Mouse (Mus musculus) urinary bladder, postnatal 36 days (tissue): ENCODE data around the gene Myo1e.
"Not testable (repeated sequence)": the region's sequence is repeated elsewhere in the genome, so short reads cannot be mapped to it uniquely, and the experiment has no call there.

Experiments used
- DNase-seq, 2 experiments: peaks; one replicate each; pipeline ENCODE4 v3.0.0; 2022; ENCODE audit warnings: low spot score in 2 of 2, mixed read lengths in 1 of 2

Gene Myo1e

DNA sequence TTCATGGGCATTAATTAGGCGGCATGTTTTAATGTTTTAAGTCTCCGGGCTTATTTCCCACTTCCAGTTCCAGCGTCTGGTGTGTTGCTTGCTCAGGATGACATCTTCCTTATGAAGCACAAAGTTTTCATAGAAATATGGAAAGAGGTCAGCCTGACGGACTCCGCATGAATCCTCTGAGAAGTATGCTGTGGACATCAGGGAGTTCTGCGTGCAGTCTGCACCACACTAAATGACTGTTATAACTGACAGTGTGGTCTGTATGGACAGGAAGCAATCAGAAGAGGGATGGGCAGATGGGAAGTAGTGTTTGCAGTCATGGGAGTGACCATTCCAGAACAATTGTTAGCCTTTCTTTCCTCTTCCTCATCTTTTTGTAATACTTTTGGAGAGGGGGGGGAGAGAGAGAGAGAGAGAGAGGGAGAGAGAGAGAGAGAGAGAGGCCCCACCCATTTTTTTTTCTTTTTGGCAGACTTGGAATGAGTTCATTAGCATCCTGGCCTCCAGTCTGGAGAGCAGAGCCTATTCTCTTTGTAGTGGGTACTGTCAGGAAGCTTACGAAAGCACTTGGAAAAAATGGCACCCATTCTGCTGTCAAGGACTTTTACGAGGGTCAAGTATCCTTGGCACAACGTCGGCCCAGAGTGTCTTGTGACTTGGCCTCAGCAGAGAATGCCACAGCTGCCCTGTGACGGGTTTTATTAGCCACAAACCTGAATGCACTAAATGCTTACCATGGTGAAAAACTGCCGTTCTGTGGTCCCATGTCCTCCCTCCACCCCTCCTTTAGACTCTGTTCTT, 42.9 kb downstream of the Myo1e start:
- DNase-seq: no peak

- DNase-seq: no peak
Measured at GRCm38 (mm10) chr9:70251441-70251985, 44.4 kb downstream of the Myo1e start.

- DNase-seq: no peak
Measured at GRCm38 (mm10) chr9:70253016-70253415, 45.9 kb downstream of the Myo1e start.

DNA sequence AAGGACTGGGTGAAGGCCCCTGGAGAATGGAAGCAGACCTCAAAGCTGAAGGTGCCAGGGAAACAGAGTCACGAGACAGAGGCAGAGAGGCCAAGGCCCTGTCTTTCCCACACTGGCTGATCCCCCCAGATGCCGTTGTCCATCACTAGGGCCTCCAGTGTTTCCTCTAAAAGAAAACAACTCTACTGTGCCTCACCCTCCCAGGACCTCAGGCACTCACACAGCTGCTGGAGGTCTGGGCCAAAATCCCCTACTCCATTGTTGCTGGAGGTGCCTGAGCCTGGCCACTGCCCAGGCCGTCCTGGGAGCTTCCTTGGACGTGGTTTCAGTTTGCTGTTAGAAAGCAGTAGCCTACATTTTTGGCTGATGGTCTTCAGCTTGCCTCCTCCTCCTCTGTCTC, 47.9 kb downstream of the Myo1e start:
- DNase-seq: no peak

DNA sequence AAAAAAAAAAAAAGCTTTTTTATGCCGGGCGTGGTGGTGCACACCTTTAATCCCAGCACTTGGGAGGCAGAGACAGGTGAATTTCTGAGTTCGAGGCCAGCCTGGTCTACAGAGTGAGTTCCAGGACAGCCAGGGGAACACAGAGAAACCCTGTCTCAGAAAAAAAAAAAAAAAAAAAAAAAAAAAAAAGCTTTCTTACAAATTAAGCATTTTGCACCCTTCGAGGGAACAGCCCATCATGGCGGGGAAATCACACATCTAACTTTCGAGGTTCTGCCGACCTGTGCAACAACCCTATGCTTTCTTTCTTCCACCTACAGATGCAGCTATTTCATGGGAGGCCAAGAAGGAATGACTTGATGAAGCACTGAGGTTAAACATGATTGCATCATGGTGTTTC, 48.9 kb downstream of the Myo1e start:
- not testable (repeated sequence) for DNase-seq

DNA sequence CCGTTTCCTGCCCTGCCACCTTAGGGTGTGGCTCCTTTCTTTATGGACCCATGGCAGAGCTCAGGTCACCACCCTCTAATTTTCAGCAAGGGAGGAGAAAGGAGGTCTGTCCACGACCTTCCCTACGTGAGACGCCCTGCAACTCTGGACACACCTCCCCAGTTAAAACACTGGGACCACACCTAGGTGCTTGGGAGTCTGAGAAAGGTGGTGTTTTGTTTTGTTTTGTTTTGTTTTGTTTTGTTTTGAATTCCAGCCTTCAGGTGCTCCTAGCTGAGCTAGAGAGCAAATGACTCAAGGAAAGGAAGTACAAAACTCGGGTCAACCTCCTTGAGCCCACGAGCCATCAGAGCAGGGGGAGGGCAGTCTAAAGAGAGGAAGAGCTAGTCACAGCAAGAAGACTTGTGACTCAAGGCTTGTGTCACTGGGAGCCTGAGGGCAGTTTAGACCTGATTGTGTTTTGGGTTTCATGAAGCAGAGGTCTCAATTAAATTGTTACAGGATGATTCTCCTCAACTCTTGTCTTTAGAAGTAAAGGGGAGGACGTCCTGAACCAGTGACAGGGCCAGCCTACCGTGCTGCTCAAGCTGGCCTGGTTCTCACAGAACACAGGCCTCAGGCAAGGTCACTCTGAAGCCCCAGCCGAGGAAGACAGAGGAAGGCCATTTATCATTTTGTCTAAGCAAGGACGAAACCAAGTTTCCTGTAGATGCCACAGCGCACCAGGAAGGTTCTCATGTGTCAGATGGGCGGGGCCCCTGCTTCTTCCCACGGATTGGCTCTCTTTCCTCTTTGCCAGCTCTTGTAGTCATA, 50.3 kb downstream of the Myo1e start:
- no peak for DNase-seq

DNA sequence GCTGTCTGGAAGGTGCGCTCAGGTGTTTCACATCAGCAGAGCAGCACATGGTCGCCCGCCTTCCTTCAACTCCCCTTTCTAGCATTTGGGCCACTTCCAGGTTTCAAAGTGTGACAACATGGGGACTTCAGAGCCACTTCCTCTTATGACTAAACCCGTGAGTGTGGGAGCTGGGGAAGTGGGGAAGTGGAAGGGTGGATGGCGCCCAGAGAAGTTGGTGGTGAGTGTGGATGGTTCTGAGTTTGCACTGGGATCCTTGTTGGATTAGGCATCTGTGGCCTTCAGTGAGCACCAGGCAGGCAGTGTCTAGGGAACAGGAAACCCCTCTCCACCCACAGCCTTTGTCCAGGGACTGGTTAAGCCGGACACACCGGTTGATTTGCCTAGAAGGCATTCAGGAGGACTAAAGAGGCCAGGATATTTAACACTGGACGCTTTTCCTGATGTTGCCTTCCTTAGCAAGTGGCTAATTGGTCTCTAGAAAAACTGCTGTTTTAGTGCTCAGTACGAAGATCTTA, 53.2 kb downstream of the Myo1e start:
- DNase-seq: peak; percentile 57 to 74

DNA sequence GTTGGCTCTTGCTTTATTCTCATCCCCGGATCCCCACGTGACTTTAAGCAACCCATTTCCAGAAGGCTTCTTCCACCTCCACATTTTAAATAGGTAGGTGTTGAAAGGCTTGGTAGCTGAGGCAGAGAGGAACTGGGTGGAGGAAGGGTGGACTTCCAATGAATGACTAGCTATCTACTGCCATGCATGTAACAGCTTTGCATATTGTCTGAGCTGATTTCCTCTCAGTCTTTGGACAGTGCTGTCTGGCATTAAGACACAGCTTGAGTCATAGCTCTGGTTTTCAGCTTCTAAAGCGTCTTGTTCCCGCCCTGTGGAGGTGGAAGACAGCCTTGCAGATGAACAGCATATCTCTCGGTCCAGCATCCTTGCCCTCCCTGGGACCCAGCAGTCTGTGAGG, 54.5 kb downstream of the Myo1e start:
- DNase-seq: no peak

DNA sequence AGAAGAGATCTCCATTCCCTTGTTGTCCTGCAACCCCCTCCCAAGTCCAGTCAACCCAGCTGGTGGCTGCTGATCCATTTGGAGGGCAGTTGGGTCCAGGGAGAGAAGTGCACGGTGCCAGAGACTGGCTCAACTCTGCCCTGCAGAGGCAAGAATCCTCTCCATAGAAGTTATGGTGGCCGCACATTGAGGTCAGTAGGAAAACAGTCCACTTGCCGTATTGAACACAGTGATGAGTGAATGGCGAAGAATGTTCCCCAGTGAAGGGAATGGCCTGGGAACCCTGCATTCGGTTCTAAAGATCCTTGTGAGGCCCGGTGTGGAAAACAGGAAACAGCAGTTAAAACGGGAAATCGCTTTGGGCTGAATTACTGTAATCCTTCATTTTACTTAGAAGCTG, 56.0 kb downstream of the Myo1e start:
- DNase-seq: no peak

DNA sequence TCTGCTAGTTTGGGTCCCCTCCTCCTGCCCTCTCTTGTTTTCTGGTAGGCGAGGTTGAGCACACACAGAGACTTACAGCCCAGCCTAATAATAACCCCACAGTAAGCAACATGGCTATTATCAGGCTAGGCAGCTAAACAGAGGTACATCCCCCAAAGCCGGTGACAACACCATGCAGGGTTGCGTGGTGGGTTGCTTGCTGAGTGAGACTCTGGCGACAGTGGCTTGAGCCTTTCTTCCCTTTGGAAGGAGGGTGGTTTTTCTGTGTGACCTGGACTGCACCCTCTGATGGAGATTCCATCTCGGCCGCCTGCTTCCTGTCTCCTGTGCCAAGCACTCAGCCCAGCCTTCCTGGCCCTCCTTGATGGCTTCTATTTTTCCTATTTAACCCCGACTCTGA, 56.6 kb downstream of the Myo1e start:
- no peak for DNase-seq

DNA sequence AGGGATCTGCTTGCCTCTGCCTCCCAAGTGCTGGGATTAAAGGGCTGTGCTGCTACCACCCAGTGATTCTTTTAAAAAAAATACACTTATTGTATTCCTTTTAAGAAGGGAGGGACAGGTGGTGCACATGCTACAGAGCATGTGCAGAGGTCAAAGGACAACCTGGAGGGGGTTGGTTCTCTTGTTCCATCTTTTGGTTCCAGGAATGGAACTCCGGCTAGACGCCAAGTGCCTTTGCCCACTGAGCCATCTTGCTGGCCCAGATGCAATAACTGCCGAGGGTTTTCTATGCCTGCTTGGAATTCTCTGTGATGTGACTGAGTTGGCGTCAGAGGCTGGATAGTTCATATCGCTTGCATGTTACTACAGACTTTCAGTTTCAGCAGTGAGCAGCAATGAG, 58.4 kb downstream of the Myo1e start:
- no peak for DNase-seq

- no peak for DNase-seq
Measured at GRCm38 (mm10) chr9:70266186-70266585, 59.0 kb downstream of the Myo1e start.

DNA sequence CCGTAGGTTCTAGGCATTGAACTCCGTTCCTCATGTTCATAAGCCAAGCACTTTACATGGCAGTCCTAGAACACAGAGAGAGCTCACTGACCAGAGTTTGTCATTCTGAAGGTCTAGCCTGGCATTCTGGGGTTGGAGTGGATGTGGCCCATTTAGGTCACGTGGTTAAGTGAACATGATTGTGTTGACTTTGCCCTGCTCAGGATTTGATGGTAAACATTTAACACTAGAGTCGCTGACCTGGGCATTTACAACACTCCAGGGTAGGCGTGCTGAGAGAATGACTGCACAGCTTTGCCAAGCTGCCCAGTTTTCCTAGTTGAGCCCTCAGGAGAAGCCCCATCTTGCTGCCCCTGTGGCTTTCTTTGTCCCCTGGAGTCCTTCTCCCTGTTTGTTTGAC, 60.0 kb downstream of the Myo1e start:
- DNase-seq: no peak

DNA sequence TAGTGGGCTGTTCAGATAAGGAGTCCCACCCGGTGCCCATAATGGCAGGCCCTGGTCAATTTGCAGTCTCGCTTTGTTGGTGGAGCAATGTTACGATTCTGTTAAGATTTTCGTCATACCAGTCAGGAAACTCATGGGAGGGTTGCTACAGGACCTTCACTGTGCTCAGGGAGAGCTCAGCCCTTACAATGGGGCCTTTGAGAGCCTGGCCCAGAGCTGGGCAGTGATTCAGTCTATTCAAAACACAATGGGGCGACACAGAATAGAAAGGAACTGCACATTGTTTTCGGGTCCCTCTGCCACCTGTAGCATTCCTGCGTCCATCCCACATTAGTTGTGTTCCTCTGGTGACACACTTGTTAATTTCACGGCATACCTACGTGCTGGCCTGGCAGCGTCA, 62.2 kb downstream of the Myo1e start:
- no peak for DNase-seq

DNA sequence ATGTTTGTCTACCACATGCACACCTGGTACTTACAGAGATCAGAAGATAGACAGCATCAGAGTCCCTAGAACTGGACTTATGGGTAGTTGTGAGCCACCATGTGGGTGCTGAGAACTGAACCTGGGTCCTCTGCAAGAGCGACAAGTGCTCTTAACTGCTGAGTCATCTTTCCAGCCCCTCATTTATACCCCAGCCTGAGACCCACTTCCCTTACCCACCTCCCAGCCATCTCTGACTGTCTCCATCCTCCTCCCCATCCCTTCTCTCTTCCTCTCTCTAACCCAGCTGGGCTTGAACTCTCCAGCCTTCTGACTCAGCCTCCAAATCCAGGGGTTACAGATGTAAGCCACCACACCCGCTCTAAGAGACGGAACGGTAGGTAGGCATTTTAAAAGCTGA, 63.3 kb downstream of the Myo1e start:
- DNase-seq: no peak

DNA sequence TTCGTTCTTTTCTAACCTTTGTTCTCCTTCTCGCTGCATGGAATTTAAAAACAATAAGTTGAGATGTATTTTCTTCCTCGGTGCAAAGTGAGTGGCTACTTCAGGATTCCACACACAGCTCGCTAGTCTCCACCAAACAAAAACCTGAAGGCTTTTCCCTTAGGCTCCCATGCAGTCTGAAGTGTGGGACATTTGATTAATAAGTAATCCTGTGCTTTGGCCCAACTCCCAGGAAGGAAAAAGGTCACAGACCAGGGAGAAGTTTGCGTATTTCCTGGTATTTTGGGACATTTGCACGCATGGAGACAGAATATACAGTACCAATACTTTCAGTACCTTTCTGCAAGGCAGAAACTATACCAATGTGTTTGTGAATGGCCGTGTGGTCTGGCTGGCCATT, 64.0 kb downstream of the Myo1e start:
- DNase-seq: no peak

DNA sequence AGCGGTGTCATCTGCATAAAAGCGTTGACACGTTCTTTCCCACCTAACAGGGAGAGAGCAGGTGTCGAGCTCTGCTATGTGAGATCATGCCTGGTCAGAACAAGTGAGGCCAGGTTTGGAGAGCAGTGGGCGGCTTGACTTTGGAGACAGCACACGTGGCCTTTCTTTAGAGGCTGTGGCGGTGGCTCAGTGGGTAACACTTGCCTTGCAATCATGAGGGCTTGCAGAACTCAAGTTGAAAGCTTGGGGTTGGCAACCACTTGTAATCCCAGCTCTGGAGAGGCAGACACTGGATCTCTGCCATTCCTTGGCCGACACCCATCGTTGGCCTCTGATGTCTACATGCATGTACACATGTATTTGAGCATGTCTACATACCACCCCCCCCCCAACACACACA, 64.5 kb downstream of the Myo1e start:
- no peak for DNase-seq

- DNase-seq: no peak
Measured at GRCm38 (mm10) chr9:70274071-70274470, 66.9 kb downstream of the Myo1e start.

GRCm38 (mm10) chr9:70274476-70274875, 67.3 kb downstream of the Myo1e start:
- no peak for DNase-seq

GRCm38 (mm10) chr9:70274887-70275555, 67.9 kb downstream of the Myo1e start:
- DNase-seq: no peak

- DNase-seq: no peak
Measured at GRCm38 (mm10) chr9:70277076-70277475, 69.9 kb downstream of the Myo1e start.

- no peak for DNase-seq
Measured at GRCm38 (mm10) chr9:70277529-70277982, 70.4 kb downstream of the Myo1e start.
